Mouse (Mus musculus): ENCODE data around the gene Elp4. TPM values are rescaled to one million over a fixed set of nuclear protein-coding genes. Genes with fewer than 3 reads are reported as not detected.

Gene Elp4
- polyA plus RNA-seq, 1 experiment from 2014 or later = 40.4 TPM

- no peak overlapping the region for H3K4me3 ChIP-seq (ENCODE audit: low read depth, low read length)
- no peak for ATAC-seq (ENCODE audit: insufficient number of reproducible peaks, insufficient read depth, low FRiP score, low read depth)
- H3K4me2 ChIP-seq (replicated peaks; ENCODE audit: low read depth, low read length) = no peak overlapping the region
- 2% methylated on average over 36 of the region's 36 CpGs for WGBS
- no peaks in the 10 kb centered on the region for H3K4me1 ChIP-seq (ENCODE audit: control insufficient read depth, insufficient read depth, low read length)
- no peak overlapping the region for H3K9ac ChIP-seq (replicated peaks; ENCODE audit: low read depth, low read length)
- no peaks in the 10 kb centered on the region for H3K9me3 ChIP-seq (ENCODE audit: control insufficient read depth, low read depth, low read length)
- no peaks in the 10 kb centered on the region for H3K36me3 ChIP-seq (ENCODE audit: control insufficient read depth, insufficient read depth, low read length)
- no peak overlapping the region for H3K27ac ChIP-seq (ENCODE audit: low read length)
- H3K27me3 ChIP-seq (ENCODE audit: control insufficient read depth, insufficient read depth, low read length) = peaks cover 64% of the 10 kb centered on the region
Observed at GRCm38 (mm10) chr2:105686363-105687316, 217.7 kb downstream of the Elp4 start.

DNA sequence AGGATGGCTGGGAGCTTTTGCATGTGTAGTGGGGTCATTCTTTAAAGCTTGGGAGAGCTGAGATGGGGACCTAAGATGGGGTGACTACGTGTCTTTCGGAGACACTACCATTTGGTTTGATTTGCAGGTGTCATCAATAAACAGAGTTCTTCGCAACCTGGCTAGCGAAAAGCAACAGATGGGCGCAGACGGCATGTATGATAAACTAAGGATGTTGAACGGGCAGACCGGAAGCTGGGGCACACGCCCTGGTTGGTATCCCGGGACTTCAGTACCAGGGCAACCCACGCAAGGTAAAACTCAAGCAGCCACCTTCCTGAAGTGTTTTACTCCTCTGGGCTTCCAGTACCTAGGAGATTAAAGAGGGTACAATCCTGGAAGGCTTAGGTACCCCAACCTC lies 218.7 kb downstream of the Elp4 start:
- Histone ChIP-seq H3K27me3 (ENCODE audit: control insufficient read depth, insufficient read depth, low read length) (peaks cover 68% of the 10 kb centered on the region), H3K4me1 (ENCODE audit: control insufficient read depth, insufficient read depth, low read length) (no peaks in the 10 kb centered on the region), H3K4me3 (ENCODE audit: low read depth, low read length) (no peak overlapping the region), H3K36me3 (ENCODE audit: control insufficient read depth, insufficient read depth, low read length) (no peaks in the 10 kb centered on the region), H3K9me3 (ENCODE audit: control insufficient read depth, low read depth, low read length) (no peaks in the 10 kb centered on the region), H3K4me2 (replicated peaks; ENCODE audit: low read depth, low read length) (no peak overlapping the region), H3K9ac (replicated peaks; ENCODE audit: low read depth, low read length) (no peak overlapping the region), H3K27ac (ENCODE audit: low read length) (no peak overlapping the region)
- WGBS = 6% methylated on average over 11 of the region's 11 CpGs
- no peak for ATAC-seq (ENCODE audit: insufficient number of reproducible peaks, insufficient read depth, low FRiP score, low read depth)

DNA sequence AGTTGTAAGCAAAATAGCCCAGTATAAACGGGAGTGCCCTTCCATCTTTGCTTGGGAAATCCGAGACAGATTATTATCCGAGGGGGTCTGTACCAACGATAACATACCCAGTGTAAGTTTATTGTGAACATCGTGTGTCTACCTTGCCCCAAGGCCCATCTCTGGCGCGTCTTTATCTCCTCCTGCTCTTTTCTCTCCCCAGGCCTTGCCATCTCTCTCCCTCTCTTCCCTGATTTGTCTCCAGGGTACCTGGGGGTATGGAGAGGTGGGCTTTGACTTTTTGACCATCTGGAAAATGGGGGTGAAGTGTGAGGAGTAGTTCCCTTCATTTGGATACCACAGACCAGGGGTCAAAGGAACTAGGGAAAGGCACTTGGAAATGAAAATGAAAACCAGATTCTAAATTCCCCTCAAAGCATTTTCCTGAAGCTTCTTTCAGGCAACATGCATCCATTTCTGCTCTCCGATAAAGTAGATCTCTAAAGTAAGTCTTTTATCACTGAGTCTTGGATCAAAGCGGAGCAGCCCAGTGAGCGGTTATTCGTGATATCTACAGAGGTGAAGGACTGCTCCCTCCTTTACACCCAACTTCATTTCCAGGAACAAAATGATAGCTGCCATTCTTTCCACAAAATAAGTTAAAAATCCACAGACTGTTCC lies 219.2 kb downstream of the Elp4 start:
- Histone ChIP-seq H3K36me3 (ENCODE audit: control insufficient read depth, insufficient read depth, low read length) (no peaks in the 10 kb centered on the region), H3K27ac (ENCODE audit: low read length) (no peak overlapping the region), H3K4me3 (ENCODE audit: low read depth, low read length) (no peak overlapping the region), H3K9me3 (ENCODE audit: control insufficient read depth, low read depth, low read length) (no peaks in the 10 kb centered on the region), H3K4me2 (replicated peaks; ENCODE audit: low read depth, low read length) (no peak overlapping the region), H3K27me3 (ENCODE audit: control insufficient read depth, insufficient read depth, low read length) (peaks cover 66% of the 10 kb centered on the region), H3K9ac (replicated peaks; ENCODE audit: low read depth, low read length) (no peak overlapping the region), H3K4me1 (ENCODE audit: control insufficient read depth, insufficient read depth, low read length) (no peaks in the 10 kb centered on the region)
- ATAC-seq (ENCODE audit: insufficient number of reproducible peaks, insufficient read depth, low FRiP score, low read depth) = no peak
- WGBS = 5% methylated on average over 11 of the region's 11 CpGs

DNA sequence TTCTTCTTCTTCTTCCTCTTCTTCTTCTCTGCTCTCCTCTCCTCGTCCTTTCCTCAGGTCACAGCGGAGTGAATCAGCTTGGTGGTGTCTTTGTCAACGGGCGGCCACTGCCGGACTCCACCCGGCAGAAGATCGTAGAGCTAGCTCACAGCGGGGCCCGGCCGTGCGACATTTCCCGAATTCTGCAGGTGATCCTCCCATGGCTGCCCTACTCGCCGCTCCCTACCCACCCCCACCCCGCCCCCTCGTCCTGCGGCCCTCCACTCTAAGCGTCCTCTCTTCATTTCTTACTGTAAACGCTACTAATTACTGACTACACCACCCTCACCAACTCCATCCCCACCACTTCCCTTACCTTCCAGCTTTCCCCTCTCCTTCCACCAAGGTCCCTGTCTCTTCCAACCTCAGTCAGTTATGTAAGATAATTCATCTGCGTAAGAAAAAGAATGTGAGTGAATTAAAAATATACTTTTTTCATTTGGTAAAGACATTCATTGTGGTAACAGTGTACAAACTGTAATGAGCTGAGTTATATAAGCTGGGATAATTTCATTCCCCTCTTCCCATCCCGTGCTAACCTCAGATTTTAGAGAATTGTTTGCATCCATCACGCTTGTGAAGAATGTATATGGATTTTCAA lies 220.5 kb downstream of the Elp4 start:
- no peak for ATAC-seq (ENCODE audit: insufficient number of reproducible peaks, insufficient read depth, low FRiP score, low read depth)
- Histone ChIP-seq H3K27ac (ENCODE audit: low read length) (no peak overlapping the region), H3K4me1 (ENCODE audit: control insufficient read depth, insufficient read depth, low read length) (no peaks in the 10 kb centered on the region), H3K9ac (replicated peaks; ENCODE audit: low read depth, low read length) (no peak overlapping the region), H3K36me3 (ENCODE audit: control insufficient read depth, insufficient read depth, low read length) (no peaks in the 10 kb centered on the region), H3K4me3 (ENCODE audit: low read depth, low read length) (no peak overlapping the region), H3K4me2 (replicated peaks; ENCODE audit: low read depth, low read length) (no peak overlapping the region), H3K27me3 (ENCODE audit: control insufficient read depth, insufficient read depth, low read length) (peaks cover 64% of the 10 kb centered on the region), H3K9me3 (ENCODE audit: control insufficient read depth, low read depth, low read length) (no peaks in the 10 kb centered on the region)
- under 1% methylated on average over 22 of the region's 22 CpGs for WGBS

GRCm38 (mm10) chr2:105682634-105683351 lies 221.6 kb downstream of the Elp4 start:
- Histone ChIP-seq H3K9me3 (ENCODE audit: control insufficient read depth, low read depth, low read length) (no peaks in the 10 kb centered on the region), H3K4me1 (ENCODE audit: control insufficient read depth, insufficient read depth, low read length) (no peaks in the 10 kb centered on the region), H3K27me3 (ENCODE audit: control insufficient read depth, insufficient read depth, low read length) (peaks cover 64% of the 10 kb centered on the region), H3K4me3 (ENCODE audit: low read depth, low read length) (no peak overlapping the region), H3K4me2 (replicated peaks; ENCODE audit: low read depth, low read length) (no peak overlapping the region), H3K27ac (ENCODE audit: low read length) (no peak overlapping the region), H3K36me3 (ENCODE audit: control insufficient read depth, insufficient read depth, low read length) (no peaks in the 10 kb centered on the region), H3K9ac (replicated peaks; ENCODE audit: low read depth, low read length) (no peak overlapping the region)
- whole genome bisulfite sequencing = 0% methylated on average over 21 of the region's 21 CpGs
- no peak for ATAC-seq (ENCODE audit: insufficient number of reproducible peaks, insufficient read depth, low FRiP score, low read depth)

DNA sequence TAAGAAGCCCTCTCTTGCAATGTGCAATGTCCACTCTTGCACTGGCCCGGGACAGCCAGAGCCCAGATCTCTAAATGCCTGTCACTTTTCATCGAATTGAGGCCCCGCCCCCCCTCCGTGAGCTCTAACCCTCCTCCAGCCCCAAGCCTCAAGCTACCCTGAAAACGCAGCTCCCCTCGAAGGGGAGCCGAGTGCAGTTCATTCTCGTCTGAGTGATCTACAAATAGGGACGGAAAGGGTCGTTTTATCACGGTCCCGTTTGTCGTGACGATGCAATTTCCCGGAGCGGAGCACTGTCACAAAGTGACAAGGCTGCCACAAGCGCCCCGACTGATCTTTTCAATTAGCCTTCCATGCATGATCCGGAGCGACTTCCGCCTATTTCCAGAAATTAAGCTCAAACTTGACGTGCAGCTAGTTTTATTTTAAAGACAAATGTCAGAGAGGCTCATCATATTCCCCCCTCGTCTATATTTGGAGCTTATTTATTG lies 222.3 kb downstream of the Elp4 start:
- Histone ChIP-seq H3K4me2 (replicated peaks; ENCODE audit: low read depth, low read length) (no peak overlapping the region), H3K36me3 (ENCODE audit: control insufficient read depth, insufficient read depth, low read length) (no peaks in the 10 kb centered on the region), H3K9me3 (ENCODE audit: control insufficient read depth, low read depth, low read length) (no peaks in the 10 kb centered on the region), H3K27ac (ENCODE audit: low read length) (no peak overlapping the region), H3K4me1 (ENCODE audit: control insufficient read depth, insufficient read depth, low read length) (no peaks in the 10 kb centered on the region), H3K9ac (replicated peaks; ENCODE audit: low read depth, low read length) (no peak overlapping the region), H3K4me3 (ENCODE audit: low read depth, low read length) (no peak overlapping the region), H3K27me3 (ENCODE audit: control insufficient read depth, insufficient read depth, low read length) (peaks cover 61% of the 10 kb centered on the region)
- WGBS = under 1% methylated on average over 23 of the region's 23 CpGs
- ATAC-seq (ENCODE audit: insufficient number of reproducible peaks, insufficient read depth, low FRiP score, low read depth) = no peak

DNA sequence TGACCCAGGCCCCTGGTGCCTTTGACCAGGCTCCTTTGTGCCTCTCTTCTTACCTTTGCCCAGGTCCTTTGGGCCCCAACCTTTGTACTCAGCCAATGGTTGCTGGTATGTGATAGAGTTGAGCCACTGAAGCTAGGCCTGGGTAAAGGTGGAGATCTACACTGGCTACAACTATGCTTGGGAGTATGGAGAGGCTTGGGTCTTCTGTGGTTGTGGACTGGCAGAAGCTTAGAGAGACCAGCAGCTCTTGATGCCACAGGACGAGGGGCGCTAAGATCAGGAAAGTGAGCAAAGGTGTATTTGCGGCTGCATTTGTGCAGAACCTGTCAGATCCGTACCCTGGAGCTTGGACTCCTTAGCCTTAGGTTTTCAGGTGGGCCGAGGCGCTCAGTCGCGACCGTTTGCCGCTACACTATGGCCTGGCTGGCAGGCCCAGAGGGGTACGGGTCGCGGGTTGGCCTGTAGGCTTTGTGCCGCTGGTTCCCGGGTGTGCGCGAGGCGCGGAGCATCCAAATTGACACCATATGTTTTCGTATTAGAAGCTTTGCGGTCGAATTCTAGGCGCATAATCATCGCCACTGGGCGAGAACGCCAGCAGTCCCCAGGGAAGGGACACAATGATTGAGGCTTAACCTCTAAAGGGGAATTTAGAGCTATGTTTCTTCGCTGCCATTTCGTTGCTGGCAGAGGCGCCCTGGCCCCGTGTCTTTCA lies 223.2 kb downstream of the Elp4 start:
- 2% methylated on average over 30 of the region's 30 CpGs for WGBS
- no peak overlapping the region for H3K4me3 ChIP-seq (ENCODE audit: low read depth, low read length)
- no peak for ATAC-seq (ENCODE audit: insufficient number of reproducible peaks, insufficient read depth, low FRiP score, low read depth)

More for the DNA sequence above, 223.2 kb downstream of the Elp4 start:
- Histone ChIP-seq H3K27me3 (ENCODE audit: control insufficient read depth, insufficient read depth, low read length) (peaks cover 57% of the 10 kb centered on the region), H3K4me1 (ENCODE audit: control insufficient read depth, insufficient read depth, low read length) (peaks cover 3% of the 10 kb centered on the region; the same call in 1 of the 2 replicates), H3K4me2 (replicated peaks; ENCODE audit: low read depth, low read length) (no peak overlapping the region), H3K27ac (ENCODE audit: low read length) (no peak overlapping the region), H3K36me3 (ENCODE audit: control insufficient read depth, insufficient read depth, low read length) (no peaks in the 10 kb centered on the region), H3K9me3 (ENCODE audit: control insufficient read depth, low read depth, low read length) (no peaks in the 10 kb centered on the region), H3K9ac (replicated peaks; ENCODE audit: low read depth, low read length) (no peak overlapping the region)
